Mouse (Mus musculus): ENCODE results near the gene Zfp398. TPM values are rescaled to one million over a fixed set of nuclear protein-coding genes. Genes with fewer than 3 reads are reported as not detected.

Gene Zfp398
- polyA plus RNA-seq, 1 experiment from 2014 or later, result 8.4 TPM

GRCm38 (mm10) chr6:47920447-47921340, 85.2 kb downstream of the Zfp398 start, which contains the start of gene Zfp212:
Zfp212 (plus strand) TSS chr6:47920476.
- Histone ChIP-seq H3K9ac (ENCODE audit: low read length) (peak within 1 kb of the TSS; percentile 91), H3K27me3 (ENCODE audit: control insufficient read depth, insufficient read depth, low read length) (no peaks in the 10 kb centered on the region), H3K4me2 (ENCODE audit: low read depth, low read length) (peak within 1 kb of the TSS; percentile 76), H3K36me3 (ENCODE audit: control insufficient read depth, insufficient read depth, low read length) (no peaks in the 10 kb centered on the region), H3K4me1 (ENCODE audit: control insufficient read depth, insufficient read depth, low read length) (peaks cover 12% of the 10 kb centered on the region), H3K27ac (ENCODE audit: low read length) (peak within 1 kb of the TSS; percentile 98), H3K4me3 (replicated peaks; ENCODE audit: low read length) (peak within 1 kb of the TSS; percentile 86), H3K9me3 (replicated peaks; ENCODE audit: control insufficient read depth, low read length) (no peaks in the 10 kb centered on the region)
- peak; percentile 95 for ATAC-seq (ENCODE audit: insufficient read depth, low FRiP score)
- WGBS, result under 1% methylated on average over 67 of the region's 67 CpGs

MicroRNAs encoded within 50 kb of the gene (microRNA counts, 519-probe panel; counts per million panel counts)
- microRNA mmu-miR-704, result not detected

Small RNAs within 50 kb of the gene (microRNA-seq; reads per million reads assigned to microRNA genes)
- not detected for gene Mir704

Other genes starting within 250 kb of the Zfp398 start
- gene Ezh2, start 240.3 kb upstream of the Zfp398 start, polyA plus RNA-seq (2015; fragmentation: Nextera tagmentation; extraction: Ambion mirVana), result 59.4 and 64.4 TPM in 2 replicates
- gene Pdia4, start 22.2 kb upstream of the Zfp398 start, polyA plus RNA-seq (2015; fragmentation: Nextera tagmentation; extraction: Ambion mirVana), result 283 and 314 TPM in 2 replicates
- gene Zfp786, start 4.8 kb upstream of the Zfp398 start, polyA plus RNA-seq (2015; fragmentation: Nextera tagmentation; extraction: Ambion mirVana), result 2.4 and 2.6 TPM in 2 replicates
- gene Zfp282, start 41.5 kb downstream of the Zfp398 start, polyA plus RNA-seq (2015; fragmentation: Nextera tagmentation; extraction: Ambion mirVana), result 11.2 and 11.7 TPM in 2 replicates
- 13.7 and 14.0 TPM in 2 replicates for gene Zfp212, start 84.8 kb downstream of the Zfp398 start, polyA plus RNA-seq (2015; fragmentation: Nextera tagmentation; extraction: Ambion mirVana)
- 9.0 and 9.2 TPM in 2 replicates for gene Zfp956, start 117.7 kb downstream of the Zfp398 start, polyA plus RNA-seq (2015; fragmentation: Nextera tagmentation; extraction: Ambion mirVana)
- 4.4 and 4.5 TPM in 2 replicates for gene Zfp777, start 213.2 kb downstream of the Zfp398 start, polyA plus RNA-seq (2015; fragmentation: Nextera tagmentation; extraction: Ambion mirVana)